In genomic region chr12:109100381-109100780, GRCm38 (mm10) we compare ENCODE assay signal across 34 mouse cellular contexts.
"Had no signal": no experiment of that assay in that cellular context is flagged by ENCODE, and none has a peak within 500 bp of the region (broad histone marks: within the 10 kb centered on the region; RNA-seq: fewer than 3 reads in every experiment).

No protein-coding gene starts in this region.

- H3K27me3 ChIP-seq: heart, embryonic 12.5 days; heart, embryonic 13.5 days; heart, embryonic 15.5 days; hindbrain, embryonic 12.5 days; hindbrain, embryonic 13.5 days; hindbrain, embryonic 15.5 days; intestine, embryonic 15.5 days; kidney, embryonic 15.5 days had no signal

- H3K4me3 ChIP-seq: heart, embryonic 12.5 days; heart, embryonic 13.5 days; heart, embryonic 15.5 days; hindbrain, embryonic 10.5 days; hindbrain, embryonic 12.5 days; hindbrain, embryonic 13.5 days; hindbrain, embryonic 15.5 days; intestine, embryonic 15.5 days; kidney, embryonic 15.5 days; layer of hippocampus, adult 2 months; left cerebral cortex, adult 2 months had no signal

- H3K4me1 ChIP-seq: heart, embryonic 12.5 days; heart, embryonic 13.5 days; heart, embryonic 15.5 days; hindbrain, embryonic 10.5 days; hindbrain, embryonic 12.5 days; hindbrain, embryonic 13.5 days; hindbrain, embryonic 15.5 days; intestine, embryonic 15.5 days; kidney, embryonic 15.5 days had no signal

- DNase-seq: heart, postnatal 10 days; heart, postnatal 36 days; heart, postnatal 4 days; kidney, adult 11 months; kidney, adult 18-20 months; kidney, adult 2 months; kidney, adult 8-10 months; kidney, adult 9 months; kidney, postnatal 10 days; kidney, postnatal 14 days; kidney, postnatal 25 days; kidney, postnatal 36 days; kidney, postnatal 4 days; layer of hippocampus, adult 9-11 months; layer of hippocampus, postnatal 36 days had no signal

- H3K27ac ChIP-seq: heart, embryonic 13.5 days; heart, embryonic 15.5 days; hindbrain, embryonic 10.5 days; hindbrain, embryonic 12.5 days; hindbrain, embryonic 13.5 days; hindbrain, embryonic 14.5 days; hindbrain, embryonic 15.5 days; hindbrain, postnatal 0 days; intestine, embryonic 15.5 days; kidney, embryonic 15.5 days; kidney, postnatal 0 days; layer of hippocampus, adult 2 months; left cerebral cortex, adult 2 months had no signal

- ATAC-seq: hindbrain, embryonic 16.5 days; hindbrain, postnatal 0 days; inflammation-experienced regulatory T-cells, adult 6 months; intestine, embryonic 15.5 days; intestine, embryonic 16.5 days; intestine, postnatal 0 days had no signal

- H3K36me3 ChIP-seq: heart, embryonic 12.5 days; heart, embryonic 13.5 days; heart, embryonic 15.5 days; hindbrain, embryonic 10.5 days; hindbrain, embryonic 12.5 days; hindbrain, embryonic 13.5 days; hindbrain, embryonic 15.5 days; intestine, embryonic 15.5 days; kidney, embryonic 15.5 days had no signal

- H3K9me3 ChIP-seq: heart, embryonic 13.5 days; heart, embryonic 15.5 days; hindbrain, embryonic 10.5 days; hindbrain, embryonic 12.5 days; hindbrain, embryonic 13.5 days; hindbrain, embryonic 15.5 days; intestine, embryonic 15.5 days; kidney, embryonic 15.5 days had no signal

- H3K9ac ChIP-seq: heart, embryonic 12.5 days; heart, embryonic 13.5 days; heart, embryonic 15.5 days; hindbrain, embryonic 12.5 days; hindbrain, embryonic 13.5 days; hindbrain, embryonic 14.5 days; hindbrain, embryonic 15.5 days; intestine, embryonic 15.5 days; kidney, embryonic 15.5 days had no signal

- H3K4me2 ChIP-seq: heart, embryonic 11.5 days; heart, embryonic 12.5 days; heart, embryonic 13.5 days; heart, embryonic 15.5 days; hindbrain, embryonic 12.5 days; hindbrain, embryonic 13.5 days; hindbrain, embryonic 14.5 days; hindbrain, embryonic 15.5 days; intestine, embryonic 15.5 days; kidney, embryonic 15.5 days had no signal
